Mouse (Mus musculus) midbrain, embryonic 15.5 days (tissue): ENCODE results near the gene Scube3. TPM values are rescaled to one million over a fixed set of nuclear protein-coding genes. Genes with fewer than 3 reads are reported as not detected.

ENCODE experiments used
- ATAC-seq: fragments of 200-750 bp; cut with Nextera tagmentation; replicated peaks from 2 replicates; pipeline ENCODE4 v1.8.0; 2017; ENCODE audit warnings: moderate TSS enrichment
- H3K27ac ChIP-seq: fragments of 300-500 bp; sonication (generic); 2 replicates; pipeline ENCODE4 v1.5.1; 2015; ENCODE audit warnings: mild to moderate bottlenecking, inconsistent platforms
- H3K27me3 ChIP-seq: fragments of 300-500 bp; sonication (generic); replicated peaks from 2 replicates; pipeline ENCODE4 v1.6.1; 2015; ENCODE audit warnings: inconsistent platforms
- H3K36me3 ChIP-seq: fragments of 300-500 bp; sonication (generic); replicated peaks from 2 replicates; pipeline ENCODE4 v1.6.1; 2015; ENCODE audit warnings: inconsistent platforms
- H3K4me1 ChIP-seq: fragments of 300-500 bp; sonication (generic); 2 replicates; pipeline ENCODE4 v1.6.1; 2015; ENCODE audit warnings: inconsistent platforms
- H3K4me2 ChIP-seq: fragments of 300-500 bp; sonication (generic); 2 replicates; pipeline ENCODE4 v1.6.1; 2015; ENCODE audit warnings: inconsistent platforms, mild to moderate bottlenecking, moderate library complexity
- H3K4me3 ChIP-seq: fragments of 300-500 bp; sonication (generic); 2 replicates; pipeline ENCODE4 v1.5.1; 2015; ENCODE audit warnings: mild to moderate bottlenecking, inconsistent platforms
- H3K9ac ChIP-seq: fragments of 300-500 bp; sonication (generic); 2 replicates; pipeline ENCODE4 v1.6.1; 2015; ENCODE audit warnings: mild to moderate bottlenecking, inconsistent platforms
- H3K9me3 ChIP-seq: fragments of 300-500 bp; sonication (generic); 2 replicates; pipeline ENCODE4 v1.6.1; 2016; ENCODE audit warnings: inconsistent platforms
- WGBS: fragments of 180-500 bp; shearing (Covaris S2); methylation state at CpG from one replicate; pipeline ENCODE4 v1.1.7; 2015; ENCODE audit warnings: mixed read lengths; 5-methylcytosine and 5-hydroxymethylcytosine counted together
- polyA plus RNA-seq: library from polyadenylated mRNA; unstranded; fragments of >200 nt; fragmentation: Nextera tagmentation; extraction: Ambion mirVana; gene quantifications from 2 replicates; pipeline ENCODE4 v1.2.1, GENCODE M21; 2015

Gene Scube3
- polyA plus RNA-seq, 1 experiment from 2014 or later = 6.4 TPM

DNA sequence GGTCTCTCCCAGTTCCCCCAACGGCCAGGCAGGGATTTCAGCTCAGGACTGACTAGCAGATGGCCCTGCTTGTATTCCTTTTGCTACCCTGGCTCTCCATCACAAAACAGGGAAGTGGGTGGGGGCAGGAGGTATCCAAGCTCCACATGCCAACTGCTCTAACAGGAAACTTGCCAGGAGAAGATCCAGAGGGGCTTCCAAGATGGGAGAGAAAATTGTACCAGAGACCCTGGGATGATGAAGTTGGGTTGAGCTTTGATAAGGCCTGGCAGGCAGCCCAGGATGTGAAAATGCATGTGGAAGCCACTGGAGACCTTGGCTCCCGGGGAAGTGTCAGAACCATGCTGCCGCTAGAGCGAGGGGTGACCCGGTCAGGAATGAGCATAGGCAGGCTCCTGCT lies 5.7 kb upstream of the Scube3 start:
- Histone ChIP-seq H3K36me3 (no peaks in the 10 kb centered on the region), H3K9ac (no peak overlapping the region), H3K27ac (no peak overlapping the region), H3K9me3 (no peaks in the 10 kb centered on the region), H3K4me1 (peaks cover 18% of the 10 kb centered on the region), H3K27me3 (0 out of 2 replicates have a peak, but pooled peaks cover 4% of the 10 kb centered on the region), H3K4me3 (no peak overlapping the region), H3K4me2 (no peak overlapping the region)
- 35% methylated on average over 5 of the region's 5 CpGs for WGBS
- ATAC-seq = no peak

DNA sequence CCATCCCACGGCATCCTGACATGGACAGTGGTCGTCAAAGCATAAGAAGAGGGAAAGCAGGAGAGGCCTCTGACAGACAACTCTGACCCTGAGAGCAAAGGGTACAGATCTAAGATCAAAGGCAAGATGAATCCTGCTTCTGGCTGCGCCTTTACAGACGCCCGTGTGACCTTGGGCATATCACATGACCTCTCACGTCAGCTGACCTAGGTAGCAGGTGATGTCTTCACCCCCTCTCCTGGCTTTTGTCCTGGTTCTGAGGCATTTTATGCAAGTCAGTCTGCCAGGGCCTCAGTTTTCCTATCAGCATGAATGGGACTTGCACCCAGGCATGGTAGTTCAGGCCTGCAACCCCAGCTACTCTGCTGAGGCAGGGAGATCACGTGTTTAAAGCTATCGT lies 3.9 kb upstream of the Scube3 start:
- Histone ChIP-seq H3K4me1 (peaks cover 29% of the 10 kb centered on the region), H3K27ac (no peak overlapping the region), H3K4me3 (no peak overlapping the region), H3K36me3 (no peaks in the 10 kb centered on the region), H3K27me3 (0 out of 2 replicates have a peak, but pooled peaks cover 4% of the 10 kb centered on the region), H3K9me3 (no peaks in the 10 kb centered on the region), H3K9ac (no peak overlapping the region), H3K4me2 (no peak overlapping the region)
- ATAC-seq = no peak
- WGBS = 90% methylated on average over 8 of the region's 8 CpGs

DNA sequence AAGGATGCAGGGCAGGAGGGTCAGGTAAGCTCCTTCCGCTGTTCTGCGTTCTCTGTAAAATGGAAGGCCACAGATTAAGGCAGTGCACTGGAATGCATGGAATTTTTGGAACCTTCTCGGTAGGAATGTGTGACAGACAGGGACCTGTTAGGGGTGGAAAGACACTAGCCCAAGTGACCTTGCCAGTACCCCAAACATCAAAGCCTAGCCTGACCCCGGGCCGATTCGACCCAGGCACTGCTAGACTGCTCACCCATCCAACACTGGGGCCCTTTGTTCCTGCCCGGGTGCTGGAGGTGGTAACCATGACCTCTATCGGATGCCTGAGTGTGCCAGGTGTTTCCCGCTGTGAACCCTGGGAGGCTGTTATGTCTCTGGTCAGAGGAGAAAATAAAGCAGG lies 3.3 kb upstream of the Scube3 start:
- H3K27me3 ChIP-seq = 0 out of 2 replicates have a peak, but pooled peaks cover 4% of the 10 kb centered on the region
- no peaks in the 10 kb centered on the region for H3K36me3 ChIP-seq
- whole genome bisulfite sequencing = 75% methylated on average over 9 of the region's 9 CpGs
- H3K9ac ChIP-seq = no peak overlapping the region
- no peaks in the 10 kb centered on the region for H3K9me3 ChIP-seq
- no peak overlapping the region for H3K4me2 ChIP-seq
- H3K27ac ChIP-seq = no peak overlapping the region
- no peak for ATAC-seq
- no peak overlapping the region for H3K4me3 ChIP-seq
- H3K4me1 ChIP-seq = peaks cover 31% of the 10 kb centered on the region

DNA sequence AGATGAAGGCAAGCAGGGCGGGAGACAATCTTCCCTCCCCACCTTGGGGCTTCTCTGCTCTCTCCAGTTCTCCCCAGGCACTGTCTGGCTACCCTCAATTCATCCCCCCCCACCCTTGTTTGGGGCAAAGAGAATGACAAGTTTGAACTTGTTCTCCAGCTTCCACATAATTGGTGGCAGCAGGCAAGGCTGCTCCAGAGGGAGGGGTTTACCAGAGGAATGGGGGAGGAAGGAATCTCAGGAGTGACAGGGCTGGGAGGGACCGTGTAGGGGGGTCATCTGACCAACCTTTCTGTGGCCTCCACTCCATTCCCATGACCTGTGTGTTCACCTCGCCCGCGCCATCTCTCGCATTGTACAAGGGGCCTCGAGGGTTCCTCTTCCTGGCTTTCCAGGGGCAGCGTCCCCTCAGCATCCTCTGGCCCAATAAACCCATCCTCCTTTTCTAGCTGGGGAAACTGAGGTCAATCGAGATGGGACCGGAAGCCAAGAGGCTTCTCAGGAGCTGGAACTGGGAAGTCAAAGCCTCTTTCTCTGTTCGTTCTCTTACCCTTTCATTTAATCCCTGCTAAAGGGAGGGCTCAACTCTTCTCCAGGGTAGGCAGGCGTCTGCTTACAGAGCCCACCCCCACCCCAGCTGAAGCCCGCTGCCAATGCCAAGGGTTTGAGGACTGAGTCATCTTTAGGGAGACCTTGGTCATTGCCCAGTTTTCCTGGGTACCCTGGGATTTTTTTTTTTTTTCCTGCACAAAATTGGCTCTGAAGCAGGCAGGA lies 1.3 kb upstream of the Scube3 start:
- Histone ChIP-seq H3K4me2 (peak overlapping the region; percentile 83), H3K4me3 (peak overlapping the region; percentile 65; the same call in 1 of the 2 replicates), H3K27me3 (no peaks in the 10 kb centered on the region), H3K4me1 (peaks cover 50% of the 10 kb centered on the region), H3K9me3 (no peaks in the 10 kb centered on the region), H3K27ac (peak overlapping the region; percentile 95), H3K36me3 (no peaks in the 10 kb centered on the region), H3K9ac (peak overlapping the region; percentile 70)
- WGBS = 15% methylated on average over 13 of the region's 13 CpGs
- no peak for ATAC-seq

DNA sequence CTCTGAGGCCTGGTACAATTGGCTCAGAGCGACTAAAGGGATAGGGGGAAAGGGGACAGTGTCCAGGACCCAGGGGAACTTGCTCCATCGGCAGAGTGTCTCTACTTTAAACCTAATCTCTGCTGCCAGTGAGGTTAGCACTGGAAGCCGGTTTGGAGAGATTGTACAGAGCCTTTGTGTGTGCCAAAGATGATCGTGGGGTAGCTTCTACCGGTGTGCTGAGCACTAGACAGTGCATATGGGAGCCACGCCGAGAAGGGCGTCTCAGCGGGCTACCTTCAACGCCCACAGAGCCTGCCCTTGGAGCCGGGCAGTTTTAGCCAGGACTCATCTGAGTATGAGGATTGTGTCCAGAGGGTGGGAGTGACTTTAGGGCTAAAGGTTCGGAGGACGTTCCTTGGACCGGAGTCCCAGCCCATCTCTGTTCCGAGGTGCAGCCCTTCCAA lies 713 bp upstream of the Scube3 start:
- H3K27ac ChIP-seq = peak overlapping the region; percentile 95
- H3K9me3 ChIP-seq = no peaks in the 10 kb centered on the region
- peak; percentile 31 for ATAC-seq
- H3K4me2 ChIP-seq = peak overlapping the region; percentile 83
- 1% methylated on average over 15 of the region's 15 CpGs for WGBS
- H3K27me3 ChIP-seq = no peaks in the 10 kb centered on the region
- peak overlapping the region; percentile 65 for H3K4me3 ChIP-seq
- H3K4me1 ChIP-seq = peaks cover 56% of the 10 kb centered on the region
- H3K9ac ChIP-seq = peak overlapping the region; percentile 70
- no peaks in the 10 kb centered on the region for H3K36me3 ChIP-seq

DNA sequence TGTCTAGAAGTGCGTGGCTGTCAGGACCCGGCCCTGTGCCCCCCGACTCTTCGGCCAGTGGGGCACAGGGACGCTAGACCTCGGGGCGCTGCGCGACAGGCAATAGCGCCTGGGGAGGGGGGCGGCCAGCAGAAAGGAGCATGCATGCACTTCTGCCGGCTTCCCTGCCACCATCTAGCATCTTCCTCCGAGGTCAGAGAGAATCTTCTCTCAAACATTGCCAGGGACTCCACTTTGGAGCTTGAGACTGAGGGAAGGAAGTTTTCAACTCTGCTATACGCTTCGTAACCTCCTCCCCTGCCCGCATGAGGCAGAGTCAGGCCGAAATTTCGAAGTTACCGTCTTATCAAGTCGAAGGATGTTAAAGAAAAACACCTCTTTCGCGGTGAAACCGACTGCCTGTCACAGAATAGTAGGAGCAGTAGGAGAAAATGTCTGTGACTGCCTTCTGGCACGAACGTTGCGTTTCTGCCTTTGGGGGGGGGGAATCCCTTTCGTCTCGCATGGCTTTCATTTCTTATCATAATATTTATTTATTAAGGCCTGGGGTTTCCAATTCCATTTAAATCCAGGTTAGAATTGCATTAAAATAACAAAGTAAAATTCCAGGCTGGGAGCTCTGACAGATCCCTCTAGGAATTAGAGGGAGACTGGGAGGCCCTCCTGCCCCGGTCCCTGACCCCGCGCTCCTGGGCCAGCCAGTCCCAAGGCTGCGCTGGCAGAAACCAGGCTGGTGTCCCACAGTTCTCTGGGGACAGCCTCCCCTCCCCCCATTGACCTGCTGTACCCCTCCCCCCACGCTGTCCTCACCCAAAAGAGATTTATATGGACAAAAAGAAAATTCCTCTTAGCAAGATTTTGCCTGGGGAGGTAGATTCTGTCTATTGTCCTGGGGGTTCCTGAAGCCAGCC lies 1.0 kb downstream of the Scube3 start:
- no peaks in the 10 kb centered on the region for H3K27me3 ChIP-seq
- 1% methylated on average over 33 of the region's 33 CpGs for WGBS
- ATAC-seq = 0 out of 2 replicates have a peak, but pooled peaks have one; percentile 1
- H3K27ac ChIP-seq = peak overlapping the region; percentile 95
- peak overlapping the region; percentile 83 for H3K4me2 ChIP-seq
- peaks cover 67% of the 10 kb centered on the region for H3K4me1 ChIP-seq
- no peaks in the 10 kb centered on the region for H3K9me3 ChIP-seq
- peak overlapping the region; percentile 70 for H3K9ac ChIP-seq
- H3K4me3 ChIP-seq = peak overlapping the region; percentile 65
- no peaks in the 10 kb centered on the region for H3K36me3 ChIP-seq

DNA sequence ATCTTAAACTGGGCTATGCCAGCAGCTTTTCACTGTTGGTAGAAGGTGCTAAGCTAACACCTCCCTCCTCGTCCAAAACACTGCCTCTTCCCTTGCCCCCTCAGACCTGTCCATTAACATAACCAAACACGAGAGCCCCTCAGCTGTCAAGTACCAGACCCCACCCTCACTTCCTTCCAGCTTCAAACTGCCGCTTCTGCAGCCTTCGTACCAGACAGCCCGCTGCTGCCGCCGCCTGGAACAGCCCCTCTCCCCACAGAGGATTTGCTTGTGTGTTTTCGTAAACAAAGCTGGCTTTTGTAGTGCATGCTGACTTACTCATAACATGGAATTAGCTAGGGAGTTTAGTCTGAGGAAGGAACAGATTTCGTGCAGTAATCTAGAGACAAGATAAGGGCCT lies 1.8 kb downstream of the Scube3 start:
- H3K27ac ChIP-seq = peak overlapping the region; percentile 17; the same call in 1 of the 2 replicates
- under 1% methylated on average over 9 of the region's 9 CpGs for WGBS

DNA sequence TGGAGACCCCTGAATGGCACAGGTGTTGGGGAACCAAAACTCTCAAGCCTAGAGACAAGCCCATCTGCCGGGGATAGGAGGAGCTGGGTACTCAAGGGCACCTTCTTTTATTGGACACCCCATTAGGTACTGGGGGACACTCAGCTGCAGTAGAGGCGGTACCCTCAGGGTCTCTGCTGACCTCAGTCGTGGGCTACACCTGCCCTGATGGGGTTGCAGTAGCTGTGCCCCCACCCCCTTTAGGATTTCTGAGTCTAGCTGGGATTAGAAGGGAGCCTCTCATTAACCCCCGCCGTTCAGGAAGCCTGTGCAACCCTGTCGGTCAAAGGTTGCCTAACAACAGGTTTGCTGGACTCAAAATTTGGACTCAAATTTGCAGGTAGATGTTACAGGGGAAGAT lies 2.3 kb downstream of the Scube3 start:
- H3K4me3 ChIP-seq = peak overlapping the region; percentile 65
- no peaks in the 10 kb centered on the region for H3K9me3 ChIP-seq
- WGBS = 16% methylated on average over 6 of the region's 6 CpGs
- ATAC-seq = no peak
- peak overlapping the region; percentile 17; the same call in 1 of the 2 replicates for H3K27ac ChIP-seq
- H3K9ac ChIP-seq = peak overlapping the region; percentile 36
- no peaks in the 10 kb centered on the region for H3K27me3 ChIP-seq
- no peaks in the 10 kb centered on the region for H3K36me3 ChIP-seq
- H3K4me2 ChIP-seq = peak overlapping the region; percentile 83
- H3K4me1 ChIP-seq = peaks cover 67% of the 10 kb centered on the region

More for the DNA sequence above, 1.8 kb downstream of the Scube3 start:
- Histone ChIP-seq H3K36me3 (no peaks in the 10 kb centered on the region), H3K4me3 (peak overlapping the region; percentile 65), H3K4me1 (peaks cover 67% of the 10 kb centered on the region), H3K4me2 (peak overlapping the region; percentile 83), H3K27me3 (no peaks in the 10 kb centered on the region), H3K9me3 (no peaks in the 10 kb centered on the region), H3K9ac (peak overlapping the region; percentile 36)
- no peak for ATAC-seq

DNA sequence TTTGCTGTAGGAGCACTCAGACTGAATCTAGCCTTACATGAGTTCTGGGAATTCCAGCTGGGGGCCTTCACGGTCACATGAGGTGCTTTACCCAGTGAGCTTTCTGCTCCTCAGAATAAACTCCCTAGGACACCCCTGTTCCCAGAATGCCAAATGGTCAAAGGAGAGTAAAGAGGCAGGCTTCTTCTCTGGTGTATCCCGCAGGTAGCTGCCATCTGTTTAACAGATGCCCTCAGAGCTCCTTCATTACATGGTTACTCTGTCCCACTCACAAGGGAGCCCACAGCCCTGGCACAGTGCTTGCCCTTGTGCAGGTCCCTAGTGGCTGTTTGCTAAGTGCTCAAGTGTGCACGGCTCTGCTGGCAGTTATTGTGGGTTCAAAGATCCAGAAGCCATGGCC lies 6.3 kb downstream of the Scube3 start:
- no peak overlapping the region for H3K4me2 ChIP-seq
- H3K9ac ChIP-seq = no peak overlapping the region
- H3K36me3 ChIP-seq = no peaks in the 10 kb centered on the region
- WGBS = 69% methylated on average over 3 of the region's 3 CpGs
- no peak for ATAC-seq
- no peak overlapping the region for H3K27ac ChIP-seq
- H3K9me3 ChIP-seq = no peaks in the 10 kb centered on the region
- no peaks in the 10 kb centered on the region for H3K27me3 ChIP-seq
- peaks cover 44% of the 10 kb centered on the region for H3K4me1 ChIP-seq
- no peak overlapping the region for H3K4me3 ChIP-seq

DNA sequence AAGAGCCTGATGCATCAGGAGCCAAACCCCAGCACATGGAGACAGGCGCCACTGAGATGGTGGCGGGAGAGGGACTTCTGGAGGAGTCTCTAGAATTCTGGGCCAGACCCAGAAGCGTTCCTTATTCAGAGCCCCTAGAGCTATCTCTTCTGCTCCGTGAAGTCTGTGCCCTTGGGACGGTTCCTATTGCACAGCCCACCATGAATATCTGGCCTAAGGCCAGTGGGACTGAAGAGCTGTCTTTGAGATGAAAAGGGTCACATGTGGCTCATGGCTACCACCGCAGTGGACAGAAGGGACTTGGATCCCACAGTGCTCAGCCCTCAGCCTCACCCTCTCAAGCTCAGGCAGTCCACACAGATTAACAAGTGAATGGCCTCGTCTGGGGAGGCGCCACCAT lies 7.8 kb downstream of the Scube3 start:
- Histone ChIP-seq H3K27me3 (no peaks in the 10 kb centered on the region), H3K36me3 (no peaks in the 10 kb centered on the region), H3K9me3 (no peaks in the 10 kb centered on the region), H3K4me3 (no peak overlapping the region), H3K27ac (no peak overlapping the region), H3K9ac (no peak overlapping the region), H3K4me1 (peaks cover 30% of the 10 kb centered on the region), H3K4me2 (no peak overlapping the region)
- no peak for ATAC-seq
- WGBS = 56% methylated on average over 8 of the region's 8 CpGs

DNA sequence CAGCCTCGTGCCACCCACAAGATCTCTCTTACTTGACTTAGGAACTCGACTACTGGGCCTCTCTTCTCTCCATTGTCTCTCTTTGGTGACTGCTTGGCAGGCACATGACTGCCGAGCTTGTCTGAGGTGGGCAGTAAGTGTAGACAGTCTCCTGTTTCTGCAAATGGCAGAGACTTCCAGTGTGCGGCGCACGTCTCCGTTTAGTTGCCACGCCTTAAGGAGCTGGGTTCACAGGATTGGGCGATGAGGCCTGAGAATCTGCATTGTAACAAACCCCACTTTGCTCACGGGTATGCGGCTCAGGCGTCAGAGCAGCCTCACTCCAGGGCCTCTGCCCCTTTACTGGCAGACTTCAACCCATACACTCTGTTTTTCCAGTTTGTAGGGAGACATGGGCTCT lies 8.5 kb downstream of the Scube3 start:
- WGBS = 73% methylated on average over 12 of the region's 12 CpGs
- H3K4me1 ChIP-seq = peaks cover 23% of the 10 kb centered on the region
- H3K36me3 ChIP-seq = no peaks in the 10 kb centered on the region
- H3K9ac ChIP-seq = no peak overlapping the region
- no peak overlapping the region for H3K4me3 ChIP-seq
- no peak overlapping the region for H3K27ac ChIP-seq
- no peaks in the 10 kb centered on the region for H3K27me3 ChIP-seq
- no peaks in the 10 kb centered on the region for H3K9me3 ChIP-seq
- no peak overlapping the region for H3K4me2 ChIP-seq
- ATAC-seq = no peak

DNA sequence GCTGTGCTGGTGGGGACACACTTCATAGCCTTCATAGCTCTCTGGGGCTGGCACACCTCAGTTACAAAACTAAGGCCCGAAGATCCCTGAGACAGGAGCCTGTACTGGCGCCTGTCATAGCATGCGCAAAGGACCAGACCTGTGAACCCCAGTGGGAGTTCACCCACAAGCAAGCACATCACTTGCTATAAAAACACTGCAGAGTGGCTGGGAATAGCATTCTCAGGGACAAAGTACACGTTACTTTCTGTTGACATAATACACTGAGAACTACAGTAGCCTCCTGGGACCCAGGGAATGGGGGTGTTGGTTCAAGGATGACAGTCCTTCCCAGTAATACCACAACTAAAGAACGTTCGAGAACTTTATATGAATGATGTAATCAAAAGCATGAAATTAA lies 11.2 kb downstream of the Scube3 start:
- Histone ChIP-seq H3K9me3 (no peaks in the 10 kb centered on the region), H3K27me3 (no peaks in the 10 kb centered on the region), H3K36me3 (no peaks in the 10 kb centered on the region), H3K4me1 (peaks cover 6% of the 10 kb centered on the region; the same call in 1 of the 2 replicates), H3K27ac (no peak overlapping the region), H3K9ac (no peak overlapping the region), H3K4me2 (no peak overlapping the region), H3K4me3 (no peak overlapping the region)
- ATAC-seq = no peak
- 83% methylated on average over 6 of the region's 6 CpGs for WGBS
